Mouse (Mus musculus) bone marrow macrophage, adult 2 months (primary cell): ENCODE measurements around the gene Cr1l. TPM values are rescaled to one million over a fixed set of nuclear protein-coding genes. Genes with fewer than 3 reads are reported as not detected.
A peak's percentile ranks its signal among the peaks of the same experiment; 100 is the strongest.

Experiments used
- H3K27ac ChIP-seq: 2 replicates; pipeline ENCODE4 v1.5.1; 2012; ENCODE audit warnings: low read depth, low read length; ENCODE audit not compliant: insufficient read depth
- H3K4me1 ChIP-seq: 2 replicates; pipeline ENCODE4 v1.6.1; 2012; ENCODE audit warnings: low read length; ENCODE audit not compliant: control insufficient read depth, insufficient read depth
- H3K4me3 ChIP-seq: 2 replicates; pipeline ENCODE4 v1.5.1; 2012; ENCODE audit warnings: mild to moderate bottlenecking, low read length, moderate library complexity; ENCODE audit not compliant: insufficient read depth
- CTCF ChIP-seq: IDR thresholded peaks from 2 replicates; pipeline ENCODE4 v1.5.1; 2012; ENCODE audit warnings: low read depth, mild to moderate bottlenecking, low read length, moderate library complexity
- POLR2A ChIP-seq: IDR thresholded peaks from 2 replicates; pipeline ENCODE4 v1.6.1; 2012; ENCODE audit warnings: mild to moderate bottlenecking, low read depth, low read length, borderline replicate concordance
- polyA plus RNA-seq: library from polyadenylated mRNA; stranded (reverse); fragments of >200 nt; gene quantifications from 2 replicates; pipeline ENCODE4 v1.2.4, GENCODE M21; 2012; ENCODE audit not compliant: missing spikeins, insufficient read depth, insufficient read length

Cr1l gene
- polyA plus RNA-seq, result 107 and 123 TPM in 2 replicates

GRCm38 (mm10) chr1:195130953-195131674, at the start of gene Cr1l:
TSS of gene Cr1l (minus strand) at chr1:195131586.
- peak within 1 kb of the TSS; percentile 79 for H3K4me3 ChIP-seq
- peak within 1 kb of the TSS; percentile 93 for H3K27ac ChIP-seq
- TF ChIP-seq CTCF, result no peak; the same call in 1 of the 2 replicates
- no peak for TF ChIP-seq POLR2A
- 0 out of 2 replicates have a peak, but pooled peaks cover 4% of the 10 kb centered on the region for H3K4me1 ChIP-seq

DNA sequence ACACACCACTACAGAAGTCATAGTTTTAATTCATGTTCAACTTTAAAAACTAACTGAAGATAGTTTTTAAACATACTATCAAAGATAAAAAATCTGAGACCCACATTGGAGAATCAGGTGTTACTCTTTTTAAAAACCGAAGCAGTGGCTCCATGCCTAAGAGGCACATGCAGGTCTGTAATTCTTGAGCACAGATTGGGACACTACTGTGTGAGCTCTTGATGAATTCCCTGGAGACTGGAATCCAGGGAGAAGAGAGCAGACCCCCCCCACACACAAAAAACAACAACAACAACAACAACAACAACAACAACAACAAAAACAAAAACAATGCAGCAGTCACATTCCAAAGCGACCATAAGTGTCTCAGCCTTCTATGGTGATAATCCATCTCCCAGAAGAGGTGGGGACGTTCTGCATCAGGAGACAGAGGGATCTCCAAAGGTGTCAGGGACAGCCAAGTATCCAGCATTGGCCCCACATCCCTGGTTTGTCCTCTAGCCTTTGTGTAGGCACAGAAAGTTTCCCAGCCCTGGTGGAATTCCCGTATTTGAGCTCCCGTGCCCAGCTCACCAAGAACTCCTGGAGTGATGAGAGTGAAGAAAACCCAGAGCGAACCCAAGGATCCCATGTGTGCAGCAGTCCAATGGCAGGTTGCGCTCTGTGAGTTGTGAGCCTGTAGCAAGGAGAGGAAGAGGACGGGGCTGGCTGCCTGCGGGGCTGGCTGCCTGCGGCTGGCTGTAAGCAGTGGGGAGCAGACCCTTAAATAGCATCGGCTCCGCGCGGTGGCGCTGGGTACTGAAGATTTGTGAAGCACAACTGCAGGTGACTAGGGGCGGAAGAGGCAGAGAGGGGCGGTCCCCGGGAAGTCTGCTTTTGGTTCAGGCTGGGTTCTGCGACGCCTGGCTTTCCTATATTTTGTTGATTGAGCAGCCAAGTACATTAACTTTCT, 44.9 kb upstream of the Cr1l start, which contains the start of gene Cr2:
Gene Cr2 (minus strand): TSS at position 737 of the 952 bp plus-strand sequence.
- H3K4me3 ChIP-seq, result peak within 1 kb of the TSS; percentile 23
- TF ChIP-seq POLR2A, result no peak
- peak; percentile 5; the same call in 1 of the 2 replicates for TF ChIP-seq CTCF
- no peaks in the 10 kb centered on the region for H3K4me1 ChIP-seq
- no peak within 1 kb of the TSS for H3K27ac ChIP-seq

DNA sequence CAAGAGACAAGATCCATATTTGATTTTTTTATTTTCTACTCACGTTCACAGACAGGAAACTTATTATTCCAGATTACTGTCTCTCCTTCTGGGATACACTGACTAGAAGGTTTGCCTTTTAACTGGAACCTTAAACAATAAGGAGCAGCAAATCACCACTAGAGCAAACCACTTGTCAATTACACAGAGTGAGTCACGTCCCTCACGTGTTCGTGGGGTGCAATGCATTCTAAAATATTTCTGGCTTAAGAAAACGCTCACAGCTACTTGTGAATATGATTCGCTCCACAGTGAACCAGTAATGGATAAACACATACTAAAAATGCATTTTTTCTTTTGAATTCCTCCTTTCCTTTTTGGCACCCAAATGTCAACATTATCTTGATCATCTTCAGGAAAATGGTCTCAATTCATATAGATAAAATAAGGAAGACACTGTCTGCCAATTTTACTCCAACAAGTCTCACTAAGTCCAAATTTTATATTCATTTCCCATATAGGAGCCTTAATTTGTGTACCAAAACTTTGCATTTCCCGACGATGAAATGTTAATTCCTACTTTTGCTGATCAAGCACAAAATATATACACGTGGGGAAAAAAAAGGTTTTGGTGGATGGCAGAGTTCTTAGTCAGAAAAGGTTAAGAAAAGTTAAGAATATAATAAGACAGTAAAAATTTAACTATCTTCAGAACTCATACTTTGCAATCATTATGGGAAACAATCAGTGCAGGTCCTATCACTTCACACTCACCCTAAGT, 33.8 kb upstream of the Cr1l start:
- Histone ChIP-seq H3K4me3 (no peak overlapping the region), H3K27ac (no peak overlapping the region), H3K4me1 (0 out of 2 replicates have a peak, but pooled peaks cover 2% of the 10 kb centered on the region)
- TF ChIP-seq POLR2A, result no peak
- TF ChIP-seq CTCF, result no peak

DNA sequence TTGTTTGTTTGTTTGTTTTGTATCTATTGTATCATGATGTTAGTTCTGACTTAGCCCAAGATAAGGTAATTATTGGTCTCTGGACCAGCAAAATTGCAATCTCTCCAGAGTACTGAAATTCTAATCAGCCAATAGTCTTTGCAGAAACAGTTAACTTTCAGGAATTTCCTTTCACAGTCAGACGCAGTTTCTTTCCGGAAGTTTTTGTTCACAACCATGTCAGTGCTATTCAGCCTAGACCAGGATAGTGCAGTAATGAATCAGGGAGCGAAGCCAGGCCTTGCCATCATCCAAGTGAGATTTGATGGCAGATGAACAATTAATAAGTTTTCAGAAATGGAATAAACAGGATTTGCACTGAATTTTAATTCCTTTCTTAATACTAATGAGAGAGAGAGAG, 684 bp upstream of the Cr1l start:
- peak overlapping the region; percentile 3; the same call in 1 of the 2 replicates for H3K4me3 ChIP-seq
- TF ChIP-seq CTCF (no peak), POLR2A (no peak)
- H3K4me1 ChIP-seq, result 0 out of 2 replicates have a peak, but pooled peaks cover 4% of the 10 kb centered on the region
- H3K27ac ChIP-seq, result no peak overlapping the region

DNA sequence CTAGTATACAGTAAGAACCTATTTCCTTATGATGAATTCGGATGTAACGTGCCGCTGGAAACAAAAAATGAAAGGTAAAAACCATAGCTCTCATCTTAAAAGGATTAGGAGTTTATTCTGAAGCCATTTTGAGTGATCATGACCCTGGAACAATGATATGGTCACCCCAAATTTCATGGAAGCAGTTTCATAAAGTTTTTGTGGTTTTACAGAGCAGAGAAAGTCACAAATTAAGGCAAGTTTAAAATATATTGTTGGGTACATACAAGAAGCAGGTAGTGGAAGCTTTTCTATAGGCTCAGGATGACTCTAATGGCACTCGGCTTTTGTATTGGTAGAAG, 259 bp upstream of the Cr1l start:
- Histone ChIP-seq H3K4me1 (0 out of 2 replicates have a peak, but pooled peaks cover 4% of the 10 kb centered on the region), H3K27ac (peak overlapping the region; percentile 93)
- TF ChIP-seq CTCF, result no peak

DNA sequence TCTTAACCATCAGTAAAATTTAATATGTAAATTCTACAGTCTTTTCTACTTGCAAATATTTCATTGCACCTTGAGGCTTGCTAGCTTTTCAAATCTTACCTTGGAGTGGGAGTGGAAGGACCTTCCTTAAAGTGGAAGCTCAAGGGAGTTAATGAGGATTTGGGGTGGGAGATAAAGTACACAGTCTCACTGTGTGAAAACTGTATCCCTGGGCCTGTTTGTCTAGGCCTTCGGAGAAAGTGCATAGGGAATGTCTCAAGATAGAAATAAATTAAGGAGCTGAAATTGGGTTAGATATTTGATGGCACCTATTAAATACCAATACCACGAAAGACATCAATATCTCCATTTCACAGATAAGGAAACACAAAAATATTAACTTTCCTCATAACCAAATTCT, 907 bp downstream of the Cr1l start:
- no peak overlapping the region for H3K27ac ChIP-seq

More for the DNA sequence above, 259 bp upstream of the Cr1l start:
- peak overlapping the region; percentile 79 for H3K4me3 ChIP-seq

DNA sequence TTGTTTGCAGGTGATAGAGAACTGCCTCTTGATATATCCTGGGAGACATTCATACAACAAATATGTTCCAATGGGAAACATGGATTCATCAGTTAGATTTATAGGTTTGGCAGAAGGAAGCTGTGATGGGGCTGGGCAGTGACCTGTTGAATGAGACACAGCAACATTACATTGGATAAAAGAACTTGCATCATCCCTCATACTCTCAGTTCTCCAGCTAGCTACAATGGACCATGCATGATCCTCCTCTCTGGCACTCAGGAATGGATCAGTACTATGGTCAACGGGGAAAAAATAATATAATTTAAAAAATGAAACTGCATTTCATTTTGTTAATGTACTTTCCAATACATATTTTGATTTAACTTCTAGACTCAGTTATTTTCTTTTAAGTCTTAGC, 1.5 kb downstream of the Cr1l start:
- Histone ChIP-seq H3K4me3 (0 out of 2 replicates have a peak overlapping the region, but pooled peaks have one; percentile 3), H3K27ac (no peak overlapping the region), H3K4me1 (0 out of 2 replicates have a peak, but pooled peaks cover 4% of the 10 kb centered on the region)
- no peak for TF ChIP-seq POLR2A
- TF ChIP-seq CTCF, result no peak

More for the DNA sequence above, 907 bp downstream of the Cr1l start:
- H3K4me1 ChIP-seq, result 0 out of 2 replicates have a peak, but pooled peaks cover 4% of the 10 kb centered on the region
- TF ChIP-seq POLR2A, result no peak
- no peak for TF ChIP-seq CTCF
- peak overlapping the region; percentile 79 for H3K4me3 ChIP-seq

- Histone ChIP-seq H3K27ac (no peak overlapping the region), H3K4me1 (no peaks in the 10 kb centered on the region), H3K4me3 (no peak overlapping the region)
- no peak for TF ChIP-seq POLR2A
- TF ChIP-seq CTCF, result no peak
Measured at GRCm38 (mm10) chr1:195114414-195114813, 17.0 kb downstream of the Cr1l start.

- Histone ChIP-seq H3K27ac (no peak overlapping the region), H3K4me1 (no peaks in the 10 kb centered on the region), H3K4me3 (no peak overlapping the region)
- TF ChIP-seq POLR2A (no peak), CTCF (no peak)
Measured at GRCm38 (mm10) chr1:195113621-195114020, 17.8 kb downstream of the Cr1l start.

GRCm38 (mm10) chr1:195100693-195101092, 30.7 kb downstream of the Cr1l start:
- Histone ChIP-seq H3K4me1 (no peaks in the 10 kb centered on the region), H3K27ac (no peak overlapping the region), H3K4me3 (no peak overlapping the region)
- TF ChIP-seq POLR2A, result no peak
- TF ChIP-seq CTCF, result no peak
